Mouse (Mus musculus) gastrocnemius, postnatal 14 days (tissue): ENCODE data around the gene Rbm44. TPM values are rescaled to one million over a fixed set of nuclear protein-coding genes. Genes with fewer than 3 reads are reported as not detected.

Experiments used
- DNase-seq: peaks from one replicate; pipeline ENCODE4 v3.0.0; 2021; ENCODE audit warnings: mixed read lengths
- intact Hi-C: fragments of 180-260 bp; cut with DNase I; formaldehyde crosslinking; loops from one replicate; pipeline ENCODE4 v1.15.1; 2025; ENCODE audit warnings: low total_unique reads
- total RNA-seq, 2 experiments: library from RNA; stranded (reverse); gene quantifications; 2 replicates each; pipeline ENCODE4 v1.2.3; 2021

Gene Rbm44
- total RNA-seq, 2 experiments from 2014 or later = not detected

DNA sequence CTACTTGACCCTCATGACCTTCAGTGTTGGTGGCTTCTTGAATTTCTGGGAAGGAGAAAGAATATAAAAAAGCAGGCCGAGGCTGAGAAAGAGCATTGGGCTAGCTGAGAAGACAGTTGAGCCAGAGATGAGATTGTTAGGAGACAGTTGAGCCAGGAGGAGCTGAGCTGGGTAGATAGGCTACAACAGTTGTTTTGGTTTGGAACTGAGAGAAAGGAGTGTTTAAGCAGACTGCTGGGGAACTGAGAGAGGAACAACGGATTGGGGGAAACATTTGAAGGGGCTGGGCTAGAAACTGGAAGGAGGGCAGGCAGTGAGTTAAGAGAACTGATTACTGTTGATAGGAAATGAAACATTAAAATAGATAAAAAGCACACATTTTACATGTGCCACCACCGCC, 31.1 kb downstream of the Rbm44 start:
- DNase-seq = no peak
- intact Hi-C loops = no loop called here

DNA sequence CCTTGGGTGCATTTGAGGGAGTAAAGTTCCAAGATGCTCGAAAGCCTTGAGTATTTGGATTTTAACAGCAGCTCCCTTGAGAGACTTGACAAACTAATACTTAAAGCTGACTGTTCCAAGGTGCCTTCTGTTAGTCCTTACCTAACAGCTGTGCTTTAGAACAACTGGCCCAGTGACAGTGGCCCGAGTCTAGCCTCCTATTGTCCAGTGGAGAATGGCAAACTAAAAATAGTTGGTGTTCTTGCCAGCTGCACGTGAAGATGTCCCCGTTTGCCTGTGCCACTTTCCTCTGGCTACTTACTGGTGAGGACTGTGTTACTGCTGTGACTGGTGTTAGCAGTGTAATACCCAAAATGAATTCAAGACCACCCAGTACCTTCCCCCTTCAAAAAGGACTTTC, 32.0 kb downstream of the Rbm44 start:
- intact Hi-C loops = no loop called here
- DNase-seq = no peak

DNA sequence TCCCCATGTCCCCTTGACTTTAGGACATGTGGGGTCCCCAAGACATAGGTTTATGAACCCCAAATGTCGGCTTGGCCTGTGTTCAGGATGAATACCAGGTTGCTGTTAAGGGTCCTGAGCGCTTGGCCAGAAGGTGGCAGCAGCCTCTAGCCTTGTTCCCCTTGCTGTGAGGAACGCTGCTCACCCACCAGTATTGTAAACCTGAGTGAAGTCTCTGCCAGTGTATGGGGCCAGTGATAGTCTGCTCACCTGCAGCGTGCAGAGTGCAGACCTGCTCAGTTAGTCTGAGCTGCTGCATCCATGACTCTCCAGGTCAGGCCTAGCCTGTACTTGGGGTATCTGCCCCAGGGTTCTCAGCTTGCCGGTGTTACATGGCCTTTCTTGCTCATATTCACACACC, 34.2 kb downstream of the Rbm44 start:
- DNase-seq = peak; percentile 73
- intact Hi-C loops = no loop called here

DNA sequence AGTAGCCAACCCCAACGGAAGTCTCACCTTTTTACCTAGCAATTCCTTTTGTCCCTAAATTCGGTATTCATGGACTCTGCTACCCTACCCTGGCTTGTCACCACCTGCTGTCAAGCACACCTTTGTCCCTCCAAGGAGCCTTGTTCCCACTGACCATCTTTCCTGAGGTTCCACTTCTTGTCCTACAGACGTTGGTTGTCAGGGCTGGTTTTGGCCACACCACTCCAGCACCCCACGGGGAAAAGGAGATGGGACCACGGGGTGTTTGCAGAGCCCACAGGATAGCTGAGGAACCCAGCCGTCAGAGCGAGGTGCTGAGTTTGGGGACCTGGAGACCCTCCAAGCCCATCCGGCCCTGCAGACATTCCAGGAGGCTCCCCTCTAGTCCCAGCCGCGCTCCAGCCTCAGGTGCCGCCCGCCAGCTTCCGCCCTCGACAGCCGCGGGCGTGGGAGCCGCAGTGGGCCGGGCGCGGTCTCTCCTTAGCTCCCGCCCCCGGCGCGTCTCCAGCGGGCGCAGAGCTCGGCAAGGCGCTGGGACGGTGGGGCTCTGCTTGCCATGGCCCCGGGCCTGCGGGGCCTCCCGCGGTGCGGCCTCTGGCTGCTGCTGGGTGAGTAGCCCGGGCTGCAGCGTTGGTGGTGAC, 34.8 kb downstream of the Rbm44 start, which contains the start of gene Ramp1:
Gene Ramp1 (plus strand): TSS at position 290 of the 641 bp plus-strand sequence.
- intact Hi-C loops = loop anchor here (5.0 kb wide), 2 partner anchors 38 to 58 kb away; no protein-coding TSS in a partner anchor
- DNase-seq = peak; percentile 66

DNA sequence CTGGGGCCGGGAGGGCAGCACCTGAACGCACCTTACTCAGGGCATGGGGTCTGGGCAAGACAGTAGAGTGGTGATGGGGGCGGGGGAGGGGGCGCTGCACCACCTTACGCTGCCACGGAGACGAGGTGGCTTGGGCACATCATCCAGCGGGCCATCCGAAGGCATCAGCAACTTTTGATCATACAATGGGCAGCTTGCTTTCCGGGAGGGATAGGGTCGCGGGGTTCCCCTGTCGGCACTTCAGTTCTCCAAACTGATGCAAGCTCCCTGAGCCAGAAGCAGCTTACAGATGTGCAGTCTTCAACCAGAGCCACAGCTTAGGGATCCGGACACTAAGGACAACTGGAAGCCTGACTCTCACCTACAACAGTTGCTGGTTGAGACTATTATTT, 35.3 kb downstream of the Rbm44 start:
- intact Hi-C loops = loop anchor here (5.0 kb wide), 2 partner anchors 37 to 57 kb away; no protein-coding TSS in a partner anchor
- no peak for DNase-seq

DNA sequence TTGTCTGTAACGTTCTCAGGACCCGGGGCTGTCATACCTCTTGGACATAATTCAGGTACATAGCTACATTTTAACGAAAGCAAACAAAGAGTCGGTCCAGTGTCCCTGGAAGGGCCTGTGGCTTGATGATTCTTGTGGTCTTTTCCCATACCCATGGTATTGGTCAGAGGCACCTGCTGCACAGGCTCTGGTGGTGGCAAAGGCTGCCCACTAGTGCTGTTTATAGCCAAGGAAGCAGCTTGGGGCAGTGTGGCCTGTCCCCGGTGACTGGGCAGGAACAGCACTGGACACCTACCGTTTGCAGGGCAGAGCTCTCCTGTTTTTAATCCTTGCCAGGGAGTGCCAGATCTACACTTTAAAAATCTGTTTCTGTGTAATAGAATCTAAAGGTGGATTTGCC, 35.8 kb downstream of the Rbm44 start:
- DNase-seq = no peak
- intact Hi-C loops = loop anchor here (5.0 kb wide), 2 partner anchors 37 to 57 kb away; no protein-coding TSS in a partner anchor

DNA sequence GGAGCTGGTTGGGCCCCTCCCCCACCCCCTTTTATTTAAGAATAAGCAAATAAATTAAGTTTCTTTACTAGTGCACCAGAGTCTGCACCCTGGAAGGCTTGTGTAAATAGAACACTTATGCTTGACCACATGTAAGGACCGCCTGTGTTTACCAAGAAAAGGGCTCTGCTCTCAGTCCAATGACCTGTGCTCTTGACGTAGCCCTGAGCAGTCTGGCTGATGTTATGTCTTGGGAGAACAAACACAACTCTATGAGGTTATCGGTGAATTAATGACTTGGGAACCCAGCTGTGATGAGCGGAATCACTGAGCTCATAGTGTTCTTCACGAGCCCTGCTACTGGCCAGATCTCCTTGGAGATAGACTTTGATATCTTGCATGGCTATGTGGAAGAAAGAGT, 36.4 kb downstream of the Rbm44 start:
- no peak for DNase-seq
- intact Hi-C loops = loop anchor here (5.0 kb wide), 2 partner anchors 36 to 56 kb away; no protein-coding TSS in a partner anchor

DNA sequence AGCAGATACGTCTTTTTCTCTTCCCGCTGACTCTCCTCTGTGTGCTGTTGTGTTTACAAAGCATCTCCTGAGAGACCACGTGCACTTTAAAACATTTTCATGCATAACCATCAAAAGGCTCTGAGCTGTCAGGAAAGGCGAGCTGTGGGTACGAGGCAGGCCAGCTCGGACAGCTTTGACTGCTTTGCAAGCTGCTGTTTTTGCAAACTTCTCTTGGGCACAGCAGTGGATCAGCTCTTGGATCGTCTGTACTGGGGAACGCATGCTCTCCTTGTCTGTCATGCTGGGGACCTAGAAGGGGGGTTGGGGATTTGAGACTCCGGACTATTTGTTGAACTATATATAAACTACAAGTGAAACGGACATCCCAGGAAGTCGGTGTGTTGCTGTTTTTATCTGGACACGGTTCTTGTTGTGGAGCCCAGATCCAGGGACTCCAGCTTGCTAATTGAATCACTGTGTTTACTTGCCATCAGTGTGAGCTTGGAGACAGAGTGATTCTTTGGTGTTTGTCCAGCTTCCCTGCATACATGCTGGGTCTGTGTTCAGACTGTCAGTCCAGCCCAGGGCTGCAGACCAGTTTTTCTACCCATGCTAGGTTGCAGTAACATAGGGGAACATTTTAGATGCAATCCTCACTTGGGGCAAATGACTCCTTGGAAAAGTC, 37.0 kb downstream of the Rbm44 start:
- no peak for DNase-seq
- intact Hi-C loops = loop anchor here (5.0 kb wide), 2 partner anchors 35 to 55 kb away; no protein-coding TSS in a partner anchor

DNA sequence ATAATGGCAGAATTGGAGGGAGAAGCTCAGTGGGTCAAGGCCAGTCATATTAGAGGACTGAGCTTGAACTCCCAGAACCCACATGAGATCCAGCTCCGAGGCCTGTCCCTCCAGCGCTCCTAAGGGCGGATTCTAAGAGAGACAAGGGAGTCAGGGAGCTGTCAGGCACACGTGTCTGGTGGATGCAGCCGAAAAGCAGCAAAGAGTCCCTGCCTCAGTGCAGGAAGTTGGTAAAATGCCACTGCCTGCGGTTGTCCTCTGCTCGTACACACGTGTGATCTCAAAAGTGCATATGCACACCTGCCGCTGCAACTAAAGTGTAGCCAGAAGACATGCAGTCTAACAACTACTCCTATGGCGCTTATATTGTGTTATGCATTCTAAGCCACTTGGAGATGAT, 38.4 kb downstream of the Rbm44 start:
- intact Hi-C loops = loop anchor here (5.0 kb wide), 2 partner anchors 34 to 54 kb away; no protein-coding TSS in a partner anchor
- DNase-seq = no peak

DNA sequence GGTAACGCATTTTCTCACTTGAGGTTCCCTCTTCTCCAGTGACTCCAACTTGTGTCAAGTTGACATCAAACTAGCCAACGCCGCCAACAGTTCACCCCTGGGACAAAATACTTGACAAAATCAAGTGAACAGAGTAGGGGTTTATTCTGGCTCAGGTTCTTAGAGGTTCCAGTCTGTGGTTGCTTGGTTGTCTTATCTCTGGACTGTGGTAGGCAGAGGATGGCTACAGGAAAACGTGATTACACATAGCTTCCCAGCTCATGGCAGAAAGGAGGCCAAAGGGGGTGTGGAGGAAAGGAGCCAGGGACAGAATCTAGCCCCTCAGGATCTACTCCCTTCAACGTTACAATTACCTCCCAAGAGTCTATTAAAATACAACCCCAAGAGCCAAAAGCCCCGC, 41.8 kb downstream of the Rbm44 start:
- intact Hi-C loops = no loop called here
- DNase-seq = no peak

DNA sequence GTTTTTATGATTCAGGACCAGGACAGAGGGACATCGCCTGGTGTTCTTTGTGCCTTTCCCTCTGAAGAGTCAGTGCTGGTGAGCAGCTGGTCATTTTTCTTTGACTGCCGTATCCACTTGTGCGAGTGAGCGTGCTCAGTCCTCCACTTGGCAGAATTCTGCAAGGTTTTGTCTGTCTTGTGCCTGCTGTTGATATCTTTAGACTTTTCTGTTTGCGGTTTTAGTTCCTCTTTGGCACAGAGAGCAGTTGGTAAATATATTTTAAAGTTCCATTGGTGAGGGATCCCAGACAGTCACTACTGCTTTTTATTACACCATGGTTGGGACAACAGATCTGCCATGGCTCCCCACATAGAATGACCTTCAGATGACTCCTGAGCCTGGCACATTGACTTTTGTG, 42.4 kb downstream of the Rbm44 start:
- intact Hi-C loops = no loop called here
- no peak for DNase-seq

DNA sequence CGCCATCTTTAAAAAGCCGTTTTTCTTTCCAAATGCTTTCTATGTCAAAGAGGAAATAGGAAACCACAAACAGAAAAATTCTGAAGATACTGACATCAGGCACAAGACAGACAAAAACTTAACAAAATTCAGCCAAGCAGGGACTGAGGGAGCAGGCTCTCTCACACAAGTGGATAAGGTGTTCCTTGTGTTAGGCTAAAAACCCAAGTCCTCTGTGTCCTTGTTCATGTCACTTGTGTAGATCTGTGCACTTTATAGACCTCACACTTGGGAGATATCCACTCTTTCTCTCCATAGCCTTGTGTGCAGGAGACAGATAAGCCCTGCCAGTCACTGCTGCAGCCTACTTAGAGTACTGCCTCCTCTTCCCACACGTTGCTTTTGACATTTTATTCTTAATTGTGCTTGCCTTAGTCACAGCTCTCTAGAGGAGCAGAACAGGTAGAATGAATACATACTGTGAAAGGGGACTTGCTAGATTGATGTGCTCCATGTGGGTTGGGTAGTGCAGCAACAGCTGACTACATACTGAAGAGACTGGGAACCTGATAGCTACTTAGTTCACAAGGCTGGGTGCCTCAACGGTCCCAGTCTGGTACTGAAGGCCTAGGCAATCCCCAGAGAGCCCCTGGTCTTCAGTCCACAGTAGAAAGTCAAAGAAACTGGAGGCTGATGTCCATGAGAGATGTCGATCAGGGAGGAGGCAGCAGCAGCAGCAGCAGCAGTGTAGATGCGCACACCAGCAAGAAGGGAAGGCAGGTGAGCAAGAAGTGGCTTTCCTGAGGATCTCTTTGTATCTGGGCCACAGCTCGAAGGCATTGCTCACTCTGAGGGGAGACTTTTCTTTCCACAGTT, 43.1 kb downstream of the Rbm44 start:
- intact Hi-C loops = no loop called here
- DNase-seq = no peak

DNA sequence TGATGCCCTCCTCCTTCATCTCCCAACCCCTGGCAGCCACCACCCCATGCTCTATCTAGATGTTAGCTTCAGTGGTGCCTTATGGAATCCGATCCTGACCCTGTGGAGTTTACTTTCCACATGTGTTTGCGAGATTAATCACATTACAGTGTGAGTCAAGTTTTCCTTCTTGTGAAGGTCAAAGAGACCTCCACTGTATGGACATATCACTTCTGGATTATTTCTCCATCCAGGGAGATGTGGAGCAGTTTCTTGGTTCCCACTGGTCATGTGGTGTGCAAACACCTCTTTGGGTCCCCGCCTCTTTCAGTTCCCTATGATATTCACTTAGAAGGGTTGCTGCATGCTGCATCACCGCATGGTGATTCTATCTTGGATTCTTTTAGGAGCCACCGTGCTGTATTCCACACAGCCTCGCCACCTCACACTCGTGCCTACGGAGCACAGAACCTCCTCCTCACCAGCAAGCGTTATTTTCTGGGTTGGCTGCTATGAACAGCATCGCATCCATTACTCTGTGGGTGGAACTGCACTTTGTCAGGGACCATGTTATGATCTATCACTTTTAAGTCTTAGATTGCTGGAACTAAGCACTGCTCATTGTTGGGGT, 44.1 kb downstream of the Rbm44 start:
- intact Hi-C loops = no loop called here
- DNase-seq = no peak

DNA sequence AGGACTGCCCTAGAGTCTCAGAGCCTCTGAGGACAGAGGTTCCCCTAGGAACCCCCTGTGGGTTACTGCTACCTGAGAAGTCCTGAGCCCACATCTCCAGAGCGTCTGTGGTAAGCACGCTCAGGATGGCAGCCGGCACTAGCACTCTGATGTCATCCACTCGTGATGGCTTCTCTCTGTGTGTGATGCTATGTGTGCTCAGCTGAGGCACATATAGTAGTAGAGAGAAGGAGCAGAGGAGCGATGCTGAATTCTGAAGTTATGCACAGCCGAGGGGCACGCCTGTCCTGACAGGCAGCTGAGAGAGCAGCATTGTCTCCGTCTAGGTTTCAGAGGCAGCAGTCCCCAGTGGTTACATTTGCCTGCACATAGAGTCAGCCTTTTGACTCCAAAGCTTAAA, 47.3 kb downstream of the Rbm44 start:
- DNase-seq = no peak
- intact Hi-C loops = no loop called here

DNA sequence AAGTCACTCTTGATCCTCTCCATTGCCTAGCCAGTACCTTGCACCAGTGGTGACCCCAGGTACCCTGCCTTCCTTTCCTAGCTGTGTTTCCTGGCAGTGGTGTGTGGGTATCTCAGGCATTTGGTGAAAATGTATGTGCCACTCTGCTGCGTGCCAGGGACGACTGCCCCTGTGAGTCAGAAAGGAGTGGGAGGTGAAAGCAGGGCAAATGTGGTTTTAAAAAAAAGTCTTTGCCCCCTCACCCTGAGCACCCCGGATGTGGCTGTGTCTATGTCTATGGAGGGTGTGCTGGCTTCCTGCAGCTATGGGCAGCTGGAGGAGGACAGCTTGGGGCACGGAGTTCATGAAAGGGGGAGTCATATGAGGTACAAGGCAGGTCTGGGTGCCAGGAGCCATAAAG, 48.4 kb downstream of the Rbm44 start:
- intact Hi-C loops = no loop called here
- DNase-seq = no peak

DNA sequence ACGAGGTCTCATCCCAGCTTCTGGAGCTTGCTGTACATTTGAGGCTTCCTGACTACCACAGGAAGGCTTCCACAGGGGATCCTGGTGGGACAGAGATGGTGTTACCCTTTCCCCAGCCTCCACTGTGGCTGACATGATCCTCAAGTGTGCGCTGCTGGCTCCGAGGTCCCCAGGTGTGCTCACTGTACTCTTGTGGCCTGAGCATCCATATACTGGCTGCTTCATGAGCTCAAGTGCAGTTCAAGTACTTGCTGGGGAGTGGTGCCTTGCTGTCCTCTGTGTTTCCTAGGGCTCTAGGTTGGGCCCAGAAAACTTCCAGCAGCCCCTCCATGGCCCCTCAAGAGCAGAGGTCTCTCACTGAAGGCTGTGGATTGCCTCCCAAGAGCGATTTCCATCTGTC, 48.8 kb downstream of the Rbm44 start:
- no peak for DNase-seq
- intact Hi-C loops = no loop called here

DNA sequence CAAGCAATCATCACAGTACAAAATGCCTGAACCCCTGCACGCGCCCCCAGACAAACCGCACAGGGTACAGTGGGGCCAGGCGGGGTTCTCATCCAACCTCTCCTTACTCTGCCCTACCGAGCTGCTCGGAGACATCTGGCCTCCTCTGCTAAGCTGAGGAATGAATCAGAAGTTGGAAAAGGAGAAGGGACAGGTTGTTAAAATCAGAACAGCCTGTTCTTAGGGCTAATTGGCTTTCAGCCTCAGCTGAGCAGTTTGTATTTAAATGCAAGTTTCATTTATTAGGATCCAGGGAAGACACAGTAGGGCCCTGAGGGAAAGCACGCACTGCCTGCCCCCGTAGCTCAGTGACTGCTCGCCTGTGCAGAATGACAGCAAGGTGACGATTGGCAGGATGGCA, 54.9 kb downstream of the Rbm44 start:
- intact Hi-C loops = no loop called here
- no peak for DNase-seq

DNA sequence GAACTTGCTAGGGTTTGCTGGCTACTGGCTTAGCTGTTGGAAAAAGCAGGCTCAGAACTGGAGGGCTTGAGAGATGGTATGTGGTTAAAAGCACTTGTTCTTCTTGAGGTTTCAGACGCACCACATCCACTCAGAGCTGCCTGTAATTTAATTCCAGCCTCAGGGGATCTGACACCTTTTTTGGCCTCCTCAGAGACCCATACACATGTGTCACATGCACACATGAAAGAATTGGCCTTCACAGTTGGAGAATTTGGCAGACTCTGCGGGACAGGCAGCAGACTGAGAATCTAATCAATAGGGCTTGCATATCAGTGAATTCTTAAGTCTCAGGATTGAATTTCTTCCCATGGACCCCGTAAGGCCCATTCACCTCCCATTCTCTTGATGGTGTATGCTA, 56.2 kb downstream of the Rbm44 start:
- no peak for DNase-seq
- intact Hi-C loops = no loop called here

DNA sequence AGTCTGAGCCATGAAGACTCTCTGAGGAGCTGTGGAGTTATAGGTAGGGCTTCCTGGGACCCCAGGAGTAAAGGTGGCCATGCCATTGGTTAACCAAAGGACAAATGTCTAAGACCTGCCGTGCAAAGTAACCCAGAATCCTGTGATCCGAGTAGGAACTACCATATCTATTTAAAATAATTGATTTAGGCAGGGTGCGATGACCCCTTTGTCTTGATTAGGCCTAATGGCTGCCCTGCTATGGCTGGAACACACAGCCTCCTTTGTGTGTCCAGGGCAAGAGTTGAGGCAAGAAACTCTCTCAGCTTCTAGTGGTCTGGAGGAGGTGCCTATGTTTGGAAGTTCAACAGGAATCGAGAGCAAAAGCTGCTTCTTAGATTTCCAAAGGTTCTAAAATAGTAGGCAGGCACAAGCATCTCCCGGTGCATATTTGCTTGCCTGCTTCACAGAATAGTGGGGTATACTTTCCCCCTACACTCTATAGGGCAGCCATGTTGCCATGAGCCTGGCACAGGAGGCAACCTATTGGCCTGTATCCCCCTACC, 59.4 kb downstream of the Rbm44 start:
- no peak for DNase-seq
- intact Hi-C loops = no loop called here

DNA sequence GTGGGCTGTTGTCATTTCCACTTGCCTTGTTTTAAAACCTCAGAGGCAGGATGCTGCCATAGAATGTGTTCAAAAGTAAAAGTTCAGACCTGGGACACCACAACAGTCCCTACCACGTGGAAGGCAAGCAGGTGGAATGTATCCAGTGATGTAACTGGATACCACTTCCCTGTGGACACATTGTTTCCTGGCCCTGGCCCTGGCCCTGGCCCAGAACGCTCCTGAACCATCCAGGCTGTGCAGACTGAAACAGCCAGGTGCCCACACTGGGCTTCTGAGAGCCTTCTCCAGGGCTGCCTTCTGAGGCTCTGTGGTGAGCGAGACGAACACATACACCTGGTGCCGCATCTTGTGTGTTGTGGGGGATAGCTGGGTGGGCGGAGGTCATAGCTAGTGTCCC, 60.8 kb downstream of the Rbm44 start:
- no peak for DNase-seq
- intact Hi-C loops = no loop called here
